Mouse (Mus musculus): ENCODE data around the gene Hoga1. TPM values are rescaled to one million over a fixed set of nuclear protein-coding genes. Genes with fewer than 3 reads are reported as not detected.

Hoga1 gene
- polyA plus RNA-seq, 1 experiment from 2014 or later = 1.7 TPM

DNA sequence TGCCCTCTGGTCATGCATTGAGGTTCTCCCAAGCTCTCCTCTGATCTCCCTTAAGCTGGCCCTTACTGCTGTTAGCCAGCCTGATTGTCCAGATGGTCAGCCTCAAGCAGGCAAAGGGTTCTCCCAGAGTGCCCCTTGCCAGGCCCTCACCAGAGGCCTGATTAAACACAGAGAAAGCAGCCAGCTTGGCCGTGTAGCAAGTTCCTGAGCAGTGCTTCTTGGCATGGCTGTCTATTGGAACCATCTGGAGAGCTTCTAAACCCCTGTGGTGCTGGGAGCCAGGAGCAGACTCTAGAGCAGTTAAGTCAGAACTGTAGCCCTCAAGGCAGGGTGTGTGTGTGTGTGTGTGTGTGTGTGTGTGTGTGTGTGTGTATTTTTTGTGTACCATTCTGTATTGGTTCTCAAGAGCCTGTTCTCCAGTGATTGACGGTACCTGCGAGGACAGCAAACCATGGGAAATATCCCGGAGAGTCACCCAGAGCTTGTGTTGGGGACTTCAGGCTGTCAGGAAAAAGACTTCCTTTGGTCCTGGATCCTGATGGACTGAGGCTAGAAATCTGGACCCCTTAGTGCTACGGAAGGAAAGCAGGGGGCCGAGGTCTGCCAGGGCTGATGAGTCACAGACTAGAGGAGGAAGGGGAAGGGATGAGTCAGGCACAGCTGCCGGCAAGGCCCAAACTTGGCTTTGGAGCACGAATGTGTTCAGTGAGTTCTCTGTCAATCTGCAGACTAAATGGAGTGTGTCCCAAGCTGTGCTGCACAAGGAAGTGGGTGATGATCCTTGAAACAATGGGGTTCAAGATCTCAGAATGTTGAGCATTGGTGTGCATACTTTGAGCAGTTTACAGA lies 27.8 kb upstream of the Hoga1 start:
- H3K4me3 ChIP-seq (ENCODE audit: low read depth, low read length) = no peak overlapping the region
- H3K4me1 ChIP-seq (ENCODE audit: control insufficient read depth, insufficient read depth, low read length) = peaks cover 18% of the 10 kb centered on the region
- no peaks in the 10 kb centered on the region for H3K27me3 ChIP-seq (ENCODE audit: control insufficient read depth, insufficient read depth, low read length)
- 55% methylated on average over 8 of the region's 8 CpGs for WGBS
- H3K27ac ChIP-seq (ENCODE audit: low read length) = peak overlapping the region; percentile 75
- H3K9me3 ChIP-seq (ENCODE audit: control insufficient read depth, low read depth, low read length) = no peaks in the 10 kb centered on the region
- H3K9ac ChIP-seq (replicated peaks; ENCODE audit: low read depth, low read length) = no peak overlapping the region
- no peak overlapping the region for H3K4me2 ChIP-seq (replicated peaks; ENCODE audit: low read depth, low read length)
- ATAC-seq (ENCODE audit: insufficient number of reproducible peaks, insufficient read depth, low FRiP score, low read depth) = no peak
- no peaks in the 10 kb centered on the region for H3K36me3 ChIP-seq (ENCODE audit: control insufficient read depth, insufficient read depth, low read length)

DNA sequence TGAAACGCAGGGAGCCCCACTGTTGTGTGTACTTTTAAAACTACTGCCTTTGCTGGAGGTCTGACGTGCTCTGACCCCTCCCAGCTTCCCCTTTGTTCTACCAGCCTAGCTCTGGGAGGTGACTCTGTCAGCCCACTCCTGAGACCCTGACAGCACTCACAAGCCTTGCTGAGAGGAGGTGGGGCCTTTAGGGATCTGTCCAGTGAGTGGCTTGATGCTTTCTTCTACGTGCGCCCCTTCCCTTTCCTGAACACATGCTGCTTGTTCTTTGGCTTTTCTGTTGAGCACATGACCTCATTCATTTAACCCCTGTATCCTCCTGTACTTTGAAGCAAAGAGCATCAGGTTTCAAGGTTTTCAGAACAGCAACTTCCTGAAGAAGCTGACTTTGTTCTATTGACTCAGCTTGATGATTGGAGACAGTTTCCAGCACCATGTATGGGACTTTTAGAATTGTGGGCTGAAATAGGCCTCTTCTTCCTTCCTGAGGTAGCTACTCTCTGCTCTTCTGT lies 26.3 kb upstream of the Hoga1 start:
- Histone ChIP-seq H3K27me3 (ENCODE audit: control insufficient read depth, insufficient read depth, low read length) (no peaks in the 10 kb centered on the region), H3K9me3 (ENCODE audit: control insufficient read depth, low read depth, low read length) (no peaks in the 10 kb centered on the region), H3K4me2 (replicated peaks; ENCODE audit: low read depth, low read length) (no peak overlapping the region), H3K4me1 (ENCODE audit: control insufficient read depth, insufficient read depth, low read length) (peaks cover 18% of the 10 kb centered on the region), H3K27ac (ENCODE audit: low read length) (peak overlapping the region; percentile 75; the same call in 1 of the 2 replicates), H3K36me3 (ENCODE audit: control insufficient read depth, insufficient read depth, low read length) (no peaks in the 10 kb centered on the region), H3K9ac (replicated peaks; ENCODE audit: low read depth, low read length) (no peak overlapping the region), H3K4me3 (ENCODE audit: low read depth, low read length) (no peak overlapping the region)
- ATAC-seq (ENCODE audit: insufficient number of reproducible peaks, insufficient read depth, low FRiP score, low read depth) = no peak
- 35% methylated on average over 4 of the region's 4 CpGs for WGBS

DNA sequence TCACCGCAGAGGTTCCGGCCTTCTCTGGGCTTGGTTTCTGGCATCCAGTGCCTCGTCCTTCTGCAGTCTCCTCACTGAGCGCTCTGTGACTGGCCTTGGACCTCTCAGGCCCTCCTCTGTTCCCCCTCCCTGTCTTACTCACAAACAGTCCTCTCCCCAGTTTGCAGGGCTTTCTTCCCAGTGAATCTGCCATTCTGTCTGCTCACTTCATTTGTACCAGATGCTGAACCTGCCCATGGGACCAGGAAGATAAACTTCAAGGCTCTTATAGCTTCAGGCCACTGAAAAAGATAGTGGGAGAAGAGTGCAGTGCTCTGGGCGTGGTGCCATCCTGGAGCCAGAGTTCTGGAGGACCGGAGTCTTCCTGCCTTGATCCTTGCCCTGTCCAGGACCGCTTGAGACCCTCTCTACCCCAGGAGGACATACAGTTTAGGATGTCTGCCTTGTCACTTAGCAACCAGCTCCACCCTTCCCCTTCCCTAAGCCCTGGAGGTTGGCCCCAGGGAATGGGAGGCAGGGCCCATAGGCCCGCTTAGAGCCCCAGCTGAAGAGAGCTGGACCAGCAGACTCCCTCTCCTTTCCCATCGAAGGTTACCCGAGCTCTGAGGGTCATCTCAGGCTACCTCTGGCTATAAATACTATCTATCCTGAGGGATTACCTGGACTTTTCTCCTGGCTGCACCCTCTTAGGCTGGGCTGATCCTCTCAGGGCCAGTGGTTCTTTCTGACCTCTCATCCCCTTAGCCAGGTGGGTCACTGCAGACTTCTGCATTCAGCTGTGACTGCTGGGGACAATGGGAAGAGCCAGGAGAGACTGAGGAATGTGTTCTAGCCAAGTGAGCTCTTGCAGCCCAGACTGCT lies 23.5 kb upstream of the Hoga1 start:
- Histone ChIP-seq H3K4me1 (ENCODE audit: control insufficient read depth, insufficient read depth, low read length) (peaks cover 13% of the 10 kb centered on the region), H3K27ac (ENCODE audit: low read length) (no peak overlapping the region), H3K4me3 (ENCODE audit: low read depth, low read length) (no peak overlapping the region)

DNA sequence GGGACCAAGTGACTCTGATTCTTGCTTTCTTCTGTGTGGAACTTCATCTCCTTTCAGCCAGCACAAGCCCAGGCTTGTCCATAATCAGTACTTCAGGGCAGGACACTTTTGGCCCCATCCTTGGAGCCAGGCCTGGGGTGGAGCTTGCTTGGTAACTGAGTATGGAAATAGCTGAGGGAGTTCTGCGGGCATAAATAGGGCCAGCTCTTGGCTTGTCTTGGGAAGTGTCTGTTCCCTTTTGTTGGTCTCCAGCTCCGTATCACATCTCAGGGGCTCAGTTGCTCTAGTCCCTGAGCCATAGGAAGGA lies 22.9 kb upstream of the Hoga1 start:
- H3K27me3 ChIP-seq (ENCODE audit: control insufficient read depth, insufficient read depth, low read length) = no peaks in the 10 kb centered on the region
- no peaks in the 10 kb centered on the region for H3K36me3 ChIP-seq (ENCODE audit: control insufficient read depth, insufficient read depth, low read length)
- H3K4me3 ChIP-seq (ENCODE audit: low read depth, low read length) = no peak overlapping the region
- H3K9me3 ChIP-seq (ENCODE audit: control insufficient read depth, low read depth, low read length) = no peaks in the 10 kb centered on the region
- no peak overlapping the region for H3K4me2 ChIP-seq (replicated peaks; ENCODE audit: low read depth, low read length)
- H3K27ac ChIP-seq (ENCODE audit: low read length) = no peak overlapping the region
- no peak for ATAC-seq (ENCODE audit: insufficient number of reproducible peaks, insufficient read depth, low FRiP score, low read depth)
- no peak overlapping the region for H3K9ac ChIP-seq (replicated peaks; ENCODE audit: low read depth, low read length)
- H3K4me1 ChIP-seq (ENCODE audit: control insufficient read depth, insufficient read depth, low read length) = peaks cover 7% of the 10 kb centered on the region
- WGBS = 70% methylated on average over 2 of the region's 2 CpGs

More for the DNA sequence above, 23.5 kb upstream of the Hoga1 start:
- WGBS = 84% methylated on average over 10 of the region's 10 CpGs
- H3K4me2 ChIP-seq (replicated peaks; ENCODE audit: low read depth, low read length) = no peak overlapping the region
- no peaks in the 10 kb centered on the region for H3K27me3 ChIP-seq (ENCODE audit: control insufficient read depth, insufficient read depth, low read length)
- H3K9ac ChIP-seq (replicated peaks; ENCODE audit: low read depth, low read length) = no peak overlapping the region
- no peaks in the 10 kb centered on the region for H3K36me3 ChIP-seq (ENCODE audit: control insufficient read depth, insufficient read depth, low read length)
- ATAC-seq (ENCODE audit: insufficient number of reproducible peaks, insufficient read depth, low FRiP score, low read depth) = no peak
- no peaks in the 10 kb centered on the region for H3K9me3 ChIP-seq (ENCODE audit: control insufficient read depth, low read depth, low read length)

DNA sequence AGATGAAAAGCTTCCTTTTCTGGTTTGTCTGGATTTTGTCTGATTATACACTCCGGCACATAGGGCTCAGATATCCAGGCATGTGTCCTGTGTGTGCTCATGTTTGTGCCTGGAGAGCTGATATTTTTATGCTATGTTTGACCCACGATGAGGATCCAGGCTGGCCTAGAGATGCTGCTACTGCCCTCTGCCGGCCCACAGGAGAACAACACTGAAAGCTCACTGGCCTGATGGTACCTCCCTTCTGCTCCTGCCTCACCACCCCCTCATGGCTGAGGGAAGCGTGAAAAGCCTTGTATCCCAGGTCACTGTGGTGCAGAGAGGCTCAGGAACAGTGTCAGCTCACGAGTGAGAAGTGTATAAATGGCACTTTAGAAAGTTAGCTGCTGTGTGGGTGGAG lies 19.3 kb upstream of the Hoga1 start:
- no peaks in the 10 kb centered on the region for H3K4me1 ChIP-seq (ENCODE audit: control insufficient read depth, insufficient read depth, low read length)
- no peak overlapping the region for H3K4me3 ChIP-seq (ENCODE audit: low read depth, low read length)
- H3K9ac ChIP-seq (replicated peaks; ENCODE audit: low read depth, low read length) = no peak overlapping the region
- ATAC-seq (ENCODE audit: insufficient number of reproducible peaks, insufficient read depth, low FRiP score, low read depth) = no peak
- no peak overlapping the region for H3K4me2 ChIP-seq (replicated peaks; ENCODE audit: low read depth, low read length)
- 4% methylated on average over 5 of the region's 5 CpGs for WGBS
- no peaks in the 10 kb centered on the region for H3K36me3 ChIP-seq (ENCODE audit: control insufficient read depth, insufficient read depth, low read length)
- no peaks in the 10 kb centered on the region for H3K27me3 ChIP-seq (ENCODE audit: control insufficient read depth, insufficient read depth, low read length)
- no peaks in the 10 kb centered on the region for H3K9me3 ChIP-seq (ENCODE audit: control insufficient read depth, low read depth, low read length)
- no peak overlapping the region for H3K27ac ChIP-seq (ENCODE audit: low read length)

DNA sequence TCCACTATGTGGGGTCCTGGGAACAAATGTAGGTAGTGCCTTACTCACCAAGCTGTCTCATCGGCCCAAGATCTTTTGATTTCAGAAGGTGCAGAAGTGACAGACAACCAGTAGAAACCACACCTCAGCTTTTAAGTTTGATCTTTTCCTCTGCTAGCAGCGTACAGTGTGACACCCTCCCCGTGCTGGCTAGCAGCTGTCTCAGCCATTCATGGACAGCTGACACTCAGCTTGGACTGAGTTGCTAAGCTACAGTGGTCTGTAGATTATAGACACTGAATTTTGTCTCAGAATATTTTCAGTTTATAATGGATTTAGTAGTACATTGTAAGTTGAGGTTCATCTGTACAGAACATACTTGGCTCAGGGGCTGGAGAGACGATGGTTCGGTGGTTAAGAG lies 14.3 kb upstream of the Hoga1 start:
- peaks cover 6% of the 10 kb centered on the region; the same call in 1 of the 2 replicates for H3K36me3 ChIP-seq (ENCODE audit: control insufficient read depth, insufficient read depth, low read length)
- no peak for ATAC-seq (ENCODE audit: insufficient number of reproducible peaks, insufficient read depth, low FRiP score, low read depth)
- H3K27ac ChIP-seq (ENCODE audit: low read length) = no peak overlapping the region
- no peaks in the 10 kb centered on the region for H3K9me3 ChIP-seq (ENCODE audit: control insufficient read depth, low read depth, low read length)
- H3K4me3 ChIP-seq (ENCODE audit: low read depth, low read length) = no peak overlapping the region
- WGBS = 76% methylated on average over 5 of the region's 5 CpGs
- H3K4me1 ChIP-seq (ENCODE audit: control insufficient read depth, insufficient read depth, low read length) = 0 out of 2 replicates have a peak, but pooled peaks cover 3% of the 10 kb centered on the region
- no peaks in the 10 kb centered on the region for H3K27me3 ChIP-seq (ENCODE audit: control insufficient read depth, insufficient read depth, low read length)
- no peak overlapping the region for H3K9ac ChIP-seq (replicated peaks; ENCODE audit: low read depth, low read length)
- no peak overlapping the region for H3K4me2 ChIP-seq (replicated peaks; ENCODE audit: low read depth, low read length)

DNA sequence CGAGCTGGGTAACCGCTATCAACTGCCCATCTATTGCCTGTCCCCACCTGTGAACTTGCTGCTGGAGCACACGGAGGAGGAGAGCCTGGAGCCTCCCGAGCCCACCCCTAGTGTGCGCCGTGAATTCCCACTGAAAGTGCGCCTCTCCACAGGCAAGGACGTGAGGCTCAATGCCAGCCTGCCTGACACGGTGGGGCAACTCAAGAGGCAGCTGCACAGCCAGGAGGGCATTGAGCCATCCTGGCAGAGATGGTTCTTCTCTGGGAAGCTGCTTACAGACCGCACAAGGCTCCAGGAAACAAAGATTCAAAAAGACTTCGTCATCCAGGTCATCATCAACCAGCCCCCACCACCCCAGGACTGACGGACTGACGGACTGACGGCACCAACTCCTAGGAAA lies 11.8 kb upstream of the Hoga1 start:
- no peak overlapping the region for H3K4me3 ChIP-seq (ENCODE audit: low read depth, low read length)
- H3K9ac ChIP-seq (replicated peaks; ENCODE audit: low read depth, low read length) = no peak overlapping the region
- H3K4me1 ChIP-seq (ENCODE audit: control insufficient read depth, insufficient read depth, low read length) = 0 out of 2 replicates have a peak, but pooled peaks cover 3% of the 10 kb centered on the region
- H3K27ac ChIP-seq (ENCODE audit: low read length) = no peak overlapping the region
- no peak overlapping the region for H3K4me2 ChIP-seq (replicated peaks; ENCODE audit: low read depth, low read length)
- no peaks in the 10 kb centered on the region for H3K27me3 ChIP-seq (ENCODE audit: control insufficient read depth, insufficient read depth, low read length)
- ATAC-seq (ENCODE audit: insufficient number of reproducible peaks, insufficient read depth, low FRiP score, low read depth) = no peak
- WGBS = 79% methylated on average over 14 of the region's 14 CpGs
- peaks cover 6% of the 10 kb centered on the region; the same call in 1 of the 2 replicates for H3K36me3 ChIP-seq (ENCODE audit: control insufficient read depth, insufficient read depth, low read length)
- no peaks in the 10 kb centered on the region for H3K9me3 ChIP-seq (ENCODE audit: control insufficient read depth, low read depth, low read length)

DNA sequence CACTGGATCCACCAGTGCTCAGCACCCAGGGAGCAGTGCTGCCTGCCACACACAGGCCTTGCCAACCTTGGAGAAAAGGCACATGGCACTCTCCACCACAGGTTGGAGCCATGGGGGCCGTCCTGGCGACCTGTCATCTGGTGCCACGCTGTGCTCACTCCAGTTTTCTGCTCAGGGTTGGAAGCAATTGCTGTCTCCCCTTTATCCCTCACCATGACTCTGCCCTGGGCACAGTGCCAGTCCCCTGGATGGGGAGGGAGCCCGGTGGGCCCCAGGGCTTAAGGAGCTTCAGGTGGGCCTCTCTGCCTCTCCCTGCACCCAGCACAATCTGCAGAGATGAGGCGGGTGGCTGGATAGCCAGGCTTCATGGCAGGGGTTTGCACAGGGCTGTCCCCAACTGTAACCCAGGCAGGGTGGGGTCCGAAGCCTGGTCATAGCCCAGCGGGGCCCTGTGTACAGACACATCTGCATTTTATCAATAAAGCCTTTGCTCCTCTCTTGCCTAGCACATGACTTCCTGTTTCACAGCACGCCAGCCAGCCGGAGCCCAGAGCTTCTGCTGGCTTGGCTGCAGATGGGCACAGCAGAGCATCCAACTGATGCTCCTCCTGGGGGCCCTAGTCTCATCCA lies 11.1 kb upstream of the Hoga1 start:
- peak; percentile 42; the same call in 1 of the 2 replicates for ATAC-seq (ENCODE audit: insufficient number of reproducible peaks, insufficient read depth, low FRiP score, low read depth)
- no peak overlapping the region for H3K4me3 ChIP-seq (ENCODE audit: low read depth, low read length)
- no peak overlapping the region for H3K27ac ChIP-seq (ENCODE audit: low read length)
- H3K27me3 ChIP-seq (ENCODE audit: control insufficient read depth, insufficient read depth, low read length) = no peaks in the 10 kb centered on the region
- no peak overlapping the region for H3K9ac ChIP-seq (replicated peaks; ENCODE audit: low read depth, low read length)
- 0 out of 2 replicates have a peak, but pooled peaks cover 3% of the 10 kb centered on the region for H3K4me1 ChIP-seq (ENCODE audit: control insufficient read depth, insufficient read depth, low read length)
- H3K4me2 ChIP-seq (replicated peaks; ENCODE audit: low read depth, low read length) = no peak overlapping the region
- WGBS = 67% methylated on average over 9 of the region's 9 CpGs
- H3K36me3 ChIP-seq (ENCODE audit: control insufficient read depth, insufficient read depth, low read length) = peaks cover 6% of the 10 kb centered on the region; the same call in 1 of the 2 replicates
- no peaks in the 10 kb centered on the region for H3K9me3 ChIP-seq (ENCODE audit: control insufficient read depth, low read depth, low read length)

Data from stomach, embryonic 14.5 days (tissue).